Mouse (Mus musculus): ENCODE results near the gene Hoxd12.

GRCm38 (mm10) chr2:74706393-74706960, 31.7 kb downstream of the Hoxd12 start:
- TF ChIP-seq E2F4 (IDR thresholded peaks at IDR 0.05; ENCODE audit: borderline replicate concordance, low read depth, low read length): no peak
- TF ChIP-seq CTCF (IDR thresholded peaks at IDR 0.05 in 2 of 3, conservative IDR thresholded peaks at IDR 0.05 in 1 of 3; ENCODE audit: control insufficient read depth in 1 of 3, insufficient read depth in 1 of 3, low read depth in 2 of 3, low read length in 3 of 3, poor library complexity in 1 of 3, severe bottlenecking in 1 of 3): no peak
- TF ChIP-seq POLR2A (IDR thresholded peaks at IDR 0.05; ENCODE audit: control insufficient read depth in 1 of 2, insufficient read depth in 1 of 2, low read depth in 1 of 2, low read length in 2 of 2, poor library complexity in 1 of 2): no peak
- TF ChIP-seq ZC3H11A (IDR thresholded peaks at IDR 0.05; ENCODE audit: low read depth, low read length): no peak
- TF ChIP-seq EP300 (IDR thresholded peaks at IDR 0.05; ENCODE audit: low read depth in 1 of 2, low read length in 2 of 2): no peak
- TF ChIP-seq MAFK (IDR thresholded peaks at IDR 0.05; ENCODE audit: borderline replicate concordance, low read depth, low read length): no peak
- TF ChIP-seq GATA1 (IDR thresholded peaks at IDR 0.05; ENCODE audit: low read depth, low read length): no peak
- TF ChIP-seq TBP (IDR thresholded peaks at IDR 0.05; ENCODE audit: low read depth, low read length): no peak
- TF ChIP-seq MAZ (IDR thresholded peaks at IDR 0.05; ENCODE audit: low read depth, low read length): no peak
- no peak for TF ChIP-seq ZKSCAN1 (IDR thresholded peaks at IDR 0.05; ENCODE audit: low read depth, low read length)
- no peak for TF ChIP-seq HCFC1 (IDR thresholded peaks at IDR 0.05; ENCODE audit: low read depth, low read length)
